Mouse (Mus musculus) frontal cortex, postnatal 10 days (tissue): ENCODE data around the gene Exoc3l.

Source experiments
- DNase-seq, 2 experiments: peaks; one replicate each; pipeline ENCODE4 v3.0.0; 2022; ENCODE audit warnings: low spot score in 2 of 2, mixed read lengths in 1 of 2

Gene Exoc3l

GRCm38 (mm10) chr8:105313622-105314402 is 17.9 kb upstream of the Exoc3l start:
- DNase-seq, result no peak

GRCm38 (mm10) chr8:105312891-105313481 is 17.1 kb upstream of the Exoc3l start:
- DNase-seq, result no peak

DNA sequence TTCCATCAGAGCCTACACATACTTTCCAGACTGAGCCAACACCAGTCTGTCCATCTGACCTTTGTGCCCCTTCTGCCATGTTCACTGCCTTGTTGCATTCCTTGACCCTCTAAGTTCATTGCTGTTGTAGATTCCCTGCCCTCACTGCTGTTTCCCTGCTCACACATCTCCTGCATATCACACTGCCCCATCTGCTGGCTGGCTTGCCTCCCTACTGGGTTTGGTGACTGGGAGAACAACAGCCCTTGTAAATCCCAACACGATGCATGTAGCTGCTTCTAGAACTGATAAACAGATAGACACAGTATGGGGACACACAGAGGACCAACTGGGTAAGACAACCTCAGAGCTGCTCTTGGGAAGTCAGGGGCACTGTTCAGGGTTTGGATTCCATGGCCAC is 15.8 kb upstream of the Exoc3l start:
- DNase-seq, result no peak

- no peak for DNase-seq
These were observed 14.2 kb upstream of the Exoc3l start for GRCm38 (mm10) chr8:105310118-105310517.

GRCm38 (mm10) chr8:105309142-105309847 is 13.4 kb upstream of the Exoc3l start:
- DNase-seq, result no peak

- DNase-seq, result no peak
These were observed 12.5 kb upstream of the Exoc3l start for GRCm38 (mm10) chr8:105308428-105308827.

DNA sequence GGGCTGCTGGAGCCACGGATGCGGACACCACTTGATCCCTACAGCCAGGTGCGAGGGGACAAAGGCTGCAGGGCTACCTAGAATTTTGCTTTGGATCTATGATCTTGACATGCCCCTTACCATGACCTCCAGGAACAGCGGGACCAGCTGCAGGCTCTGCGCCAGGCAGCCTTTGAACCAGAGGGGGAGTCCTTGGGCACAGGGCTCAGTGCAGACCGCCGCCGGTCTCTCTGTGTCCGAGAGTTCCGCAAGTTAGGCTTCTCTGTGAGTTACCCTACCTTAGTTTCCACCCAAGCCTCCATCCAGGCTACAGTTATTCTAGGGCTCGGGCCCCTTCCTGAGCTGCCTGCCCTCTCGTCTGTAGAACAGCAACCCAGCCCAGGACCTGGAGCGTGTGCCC is 11.8 kb upstream of the Exoc3l start:
- DNase-seq, result no peak

GRCm38 (mm10) chr8:105306146-105306691 is 10.3 kb upstream of the Exoc3l start:
- no peak for DNase-seq

DNA sequence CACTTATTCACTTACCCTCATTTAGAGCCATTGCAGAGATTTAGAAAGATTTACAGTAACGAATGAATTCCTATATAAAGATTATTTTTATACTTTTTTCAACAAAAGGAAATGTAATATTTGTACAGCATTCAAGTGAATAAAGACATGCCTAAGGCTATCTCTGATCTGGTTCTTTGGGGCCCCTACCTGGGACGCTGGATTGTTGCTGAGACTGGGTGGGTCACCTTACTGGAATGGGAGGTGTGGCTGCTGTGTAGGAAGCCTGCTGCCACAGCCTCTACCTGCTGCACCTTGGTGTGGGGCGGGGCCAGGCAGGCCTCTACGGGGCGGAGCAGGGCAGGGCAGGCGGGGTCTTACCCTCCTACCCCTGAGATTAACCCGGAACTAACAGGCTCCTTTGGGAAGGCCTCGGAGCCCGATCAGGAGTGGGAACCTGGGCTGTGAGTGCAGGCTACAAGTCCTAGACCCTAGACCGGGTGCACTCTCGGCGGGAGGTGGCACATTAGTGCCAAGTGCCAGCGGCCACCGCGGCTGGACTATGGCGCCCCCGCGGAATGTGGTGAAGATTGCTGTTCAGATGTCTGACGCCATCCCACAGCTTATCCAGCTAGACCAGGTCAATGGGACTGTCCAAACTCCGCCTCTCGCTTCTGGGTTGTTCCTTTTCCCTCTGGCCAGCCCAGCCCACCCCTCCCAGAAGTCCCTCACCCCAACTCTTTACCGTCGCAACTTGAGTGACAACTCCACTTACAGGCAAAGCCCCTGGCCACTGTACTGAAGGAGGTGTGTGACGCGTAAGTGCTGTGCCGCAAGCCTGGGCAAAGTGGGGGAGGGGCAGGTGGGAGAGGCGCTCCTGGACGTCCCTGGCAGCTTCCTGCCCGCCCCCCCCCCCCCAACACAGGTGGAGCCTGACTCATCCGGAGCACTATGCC is 9.6 kb upstream of the Exoc3l start, which contains the start of gene Elmo3:
TSS of gene Elmo3 (plus strand) at position 391 of the 935 bp plus-strand sequence.
- peak in 1 of 2 experiments; percentile 48 for DNase-seq

GRCm38 (mm10) chr8:105304325-105305210 is 8.7 kb upstream of the Exoc3l start:
- no peak for DNase-seq

DNA sequence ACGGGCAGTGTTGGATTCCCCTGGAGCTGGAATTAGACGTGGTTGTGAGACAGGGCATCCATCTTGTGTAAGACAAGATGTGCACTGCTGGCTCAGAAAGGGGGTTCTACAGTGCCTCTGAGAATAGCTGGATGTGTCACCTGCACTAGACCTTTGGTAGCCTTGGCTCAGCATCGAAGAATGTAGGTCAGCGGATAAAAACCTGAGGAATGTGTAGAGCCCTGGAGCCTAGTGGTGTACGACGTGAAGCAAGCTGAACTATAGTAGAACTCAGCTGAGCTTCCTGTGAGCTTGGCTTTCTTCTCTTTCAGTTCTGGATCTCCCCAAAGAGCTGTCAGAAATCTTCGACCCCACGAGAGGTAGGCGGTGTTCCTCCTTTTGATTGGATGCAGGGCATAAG is 8.0 kb upstream of the Exoc3l start:
- DNase-seq, result no peak

GRCm38 (mm10) chr8:105303396-105303795 is 7.5 kb upstream of the Exoc3l start:
- DNase-seq, result no peak

- DNase-seq, result no peak
These were observed 4.1 kb upstream of the Exoc3l start for GRCm38 (mm10) chr8:105299962-105300361.

DNA sequence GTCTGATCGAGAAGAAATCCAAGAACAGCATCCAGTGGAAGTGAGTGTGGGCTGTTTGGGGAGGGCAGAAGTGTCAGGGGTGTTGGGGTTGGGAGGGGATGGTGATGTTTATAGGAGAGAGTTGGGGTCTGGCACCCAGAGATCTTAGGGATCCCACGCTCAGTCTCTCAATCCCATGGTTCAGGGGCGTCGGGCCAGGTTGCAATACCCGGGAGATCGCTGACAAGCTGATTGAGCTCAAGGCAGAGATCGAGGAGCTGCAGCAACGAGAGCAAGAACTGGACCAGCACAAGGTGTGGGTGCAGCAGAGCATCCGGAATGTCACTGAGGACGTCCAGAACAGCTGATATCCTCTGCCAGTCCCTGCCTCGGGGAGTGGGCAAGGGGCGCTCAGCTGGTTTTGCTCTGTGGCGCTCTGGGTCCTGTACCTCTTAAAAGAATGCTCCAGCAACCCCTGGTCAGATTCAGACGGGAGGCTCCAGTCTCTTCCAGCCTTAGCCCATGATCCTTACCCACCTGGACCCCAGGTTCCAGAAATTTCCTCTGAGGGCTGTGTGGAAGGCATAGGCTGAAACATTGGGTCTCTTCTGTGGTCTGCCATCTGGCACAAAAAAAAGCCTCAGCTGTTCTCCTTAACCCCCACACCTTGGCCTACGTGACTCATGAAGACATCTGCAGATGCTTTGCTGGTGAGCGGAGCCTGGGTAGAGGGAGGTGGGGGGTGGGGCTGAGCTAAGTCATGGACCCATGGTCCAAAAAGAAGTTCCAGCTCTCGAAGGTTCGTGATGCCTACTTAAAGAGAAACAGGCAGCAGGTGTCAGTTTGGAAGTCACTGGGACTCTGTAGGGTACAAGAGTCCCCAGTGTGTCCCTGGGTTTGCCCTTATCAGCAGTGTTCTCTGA is 2.7 kb upstream of the Exoc3l start:
- no peak for DNase-seq

GRCm38 (mm10) chr8:105297511-105298192 is 1.8 kb upstream of the Exoc3l start, which contains the start of gene E2f4:
Gene E2f4, plus strand, starts transcription at chr8:105297663.
- DNase-seq, result peak; percentile 80 to 89

DNA sequence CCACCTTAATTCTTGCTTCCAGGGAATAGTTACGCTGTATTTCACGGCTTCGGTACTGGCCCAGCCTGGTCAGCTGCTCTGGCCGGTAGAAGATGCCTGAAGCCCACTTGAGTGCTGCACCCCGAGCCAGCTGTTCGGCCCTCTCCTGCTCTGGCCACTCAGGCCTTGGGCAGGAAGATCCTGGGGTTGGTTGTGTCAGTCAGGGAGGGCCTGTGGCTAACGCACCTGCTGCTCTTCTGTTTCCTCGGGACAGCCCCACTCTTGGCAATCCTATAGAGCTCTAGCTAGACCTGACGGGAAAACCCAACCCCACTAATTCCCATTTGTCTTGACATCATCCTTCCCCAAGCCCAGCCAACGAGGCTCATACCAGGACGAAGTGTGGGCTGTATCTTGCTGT is 645 bp downstream of the Exoc3l start:
- DNase-seq, result no peak

DNA sequence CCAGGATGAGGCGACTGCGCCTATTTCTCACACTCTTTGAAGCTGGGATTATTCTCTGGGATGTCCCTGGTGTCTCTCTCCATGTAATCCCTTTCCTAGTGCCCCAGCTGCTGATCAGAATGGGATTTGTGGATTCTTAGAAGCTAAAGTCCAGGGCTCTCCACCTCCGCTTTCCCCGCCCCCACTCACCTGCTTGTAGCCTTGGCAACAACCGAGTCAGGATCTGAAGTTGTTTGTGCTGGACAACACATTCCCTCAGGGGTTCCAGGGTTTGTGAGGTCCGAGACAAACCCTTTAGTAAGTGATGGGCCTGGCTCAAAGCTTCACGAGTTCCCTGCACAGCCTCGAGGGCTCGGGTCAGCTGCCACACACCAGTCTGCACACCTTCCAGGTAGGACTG is 1.1 kb downstream of the Exoc3l start:
- DNase-seq, result no peak

DNA sequence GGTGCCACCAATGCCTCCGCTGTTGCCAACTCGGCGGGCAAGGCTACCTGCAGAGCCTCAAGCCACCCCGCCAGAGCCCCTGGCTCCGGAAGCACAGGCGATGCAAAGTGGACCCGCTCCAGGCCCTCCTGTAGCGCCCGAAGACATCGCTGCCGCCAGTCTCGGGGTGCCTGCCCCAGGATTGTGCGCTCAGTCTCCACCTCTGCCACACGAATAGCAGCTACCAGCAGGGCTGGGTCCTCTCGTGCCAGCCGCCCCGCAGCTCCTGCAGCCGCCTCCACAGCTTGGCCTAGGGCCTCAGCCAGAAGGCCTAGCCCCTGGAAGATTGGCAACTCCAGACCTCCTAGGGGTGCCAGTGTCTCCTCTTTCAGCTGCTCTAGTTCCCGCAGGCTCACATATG is 2.5 kb downstream of the Exoc3l start:
- no peak for DNase-seq

- no peak for DNase-seq
These were observed 3.4 kb downstream of the Exoc3l start for GRCm38 (mm10) chr8:105292471-105292870.
